Comparison of ENCODE assay signal across 28 mouse cellular contexts in genomic region chr14:37003431-37004095, GRCm38 (mm10). TPM values are rescaled to one million over a fixed set of nuclear protein-coding genes. Genes with fewer than 3 reads are reported as not detected.
DNase-seq lines count a peak whose midpoint lies in the region; ATAC-seq and TF ChIP-seq lines count a peak whose summit lies in the region.
"Had no signal": no experiment of that assay in that cellular context is flagged by ENCODE, and none has a peak within 500 bp of the region (broad histone marks: within the 10 kb centered on the region; RNA-seq: fewer than 3 reads in every experiment).

No protein-coding gene starts in this region.

- no peaks in the 10 kb centered on the region for H3K36me3 ChIP-seq in hindbrain, postnatal 0 days (ENCODE audit: insufficient read depth, low read length)
- no peaks in the 10 kb centered on the region for H3K36me3 ChIP-seq in hindbrain, embryonic 12.5 days
- H3K36me3 ChIP-seq in myocyte (ENCODE audit: control insufficient read depth, insufficient read depth) = no peaks in the 10 kb centered on the region
- H3K36me3 ChIP-seq: embryonic facial prominence, embryonic 13.5 days; forebrain, embryonic 10.5 days; forebrain, embryonic 15.5 days; G1E; heart, embryonic 12.5 days; hindbrain, embryonic 10.5 days; hindbrain, embryonic 15.5 days had no signal

- no peaks in the 10 kb centered on the region for H3K79me2 ChIP-seq in myocyte (ENCODE audit: control insufficient read depth, insufficient read depth)

- no peak for ATAC-seq in hindbrain, postnatal 0 days
- no peak for ATAC-seq in hindbrain, embryonic 12.5 days (ENCODE audit: low FRiP score)
- ATAC-seq: activated CD4-positive, CD25-positive, alpha-beta regulatory T cell, adult 4 months; CD4-positive, CD25-positive, alpha-beta regulatory T cell, adult 4 months; forebrain, embryonic 15.5 days; inflammation-experienced regulatory T-cells, adult 6 months; intestine, postnatal 0 days; Patski had no signal

- no peak for TF ChIP-seq CTCF in hindbrain, postnatal 0 days (IDR thresholded peaks at IDR 0.05; ENCODE audit: low read depth)

- no peaks in the 10 kb centered on the region for H3K27me3 ChIP-seq in hindbrain, postnatal 0 days (ENCODE audit: insufficient read depth, low read length)
- no peaks in the 10 kb centered on the region for H3K27me3 ChIP-seq in hindbrain, embryonic 12.5 days
- H3K27me3 ChIP-seq in myocyte (ENCODE audit: control insufficient read depth, insufficient read depth, insufficient read length) = peaks cover 7% of the 10 kb centered on the region
- H3K27me3 ChIP-seq: embryonic facial prominence, embryonic 13.5 days; forebrain, embryonic 15.5 days; heart, embryonic 12.5 days; hindbrain, embryonic 15.5 days; Patski had no signal

- H3ac ChIP-seq in myocyte (ENCODE audit: control insufficient read depth, insufficient read length) = no peak overlapping the region

- H3K4me1 ChIP-seq in hindbrain, postnatal 0 days (ENCODE audit: insufficient read depth, low read length) = peaks cover 13% of the 10 kb centered on the region
- no peaks in the 10 kb centered on the region for H3K4me1 ChIP-seq in hindbrain, embryonic 12.5 days
- H3K4me1 ChIP-seq: embryonic facial prominence, embryonic 13.5 days; heart, embryonic 12.5 days; hindbrain, embryonic 10.5 days had no signal

- H3K4me2 ChIP-seq in hindbrain, postnatal 0 days (ENCODE audit: low read depth, low read length) = no peak overlapping the region
- no peak overlapping the region for H3K4me2 ChIP-seq in hindbrain, embryonic 12.5 days (replicated peaks)
- peak overlapping the region; percentile 46 for H3K4me2 ChIP-seq in myocyte (ENCODE audit: low read depth)
- H3K4me2 ChIP-seq: embryonic facial prominence, embryonic 13.5 days; forebrain, embryonic 15.5 days; heart, embryonic 12.5 days; hindbrain, embryonic 15.5 days had no signal

- H3K9ac ChIP-seq in hindbrain, postnatal 0 days (replicated peaks; ENCODE audit: low read length) = no peak overlapping the region
- no peak overlapping the region for H3K9ac ChIP-seq in hindbrain, embryonic 12.5 days
- H3K9ac ChIP-seq: embryonic facial prominence, embryonic 13.5 days; forebrain, embryonic 15.5 days; heart, embryonic 12.5 days; hindbrain, embryonic 15.5 days had no signal

- H3K27ac ChIP-seq in hindbrain, postnatal 0 days = no peak overlapping the region; the same call in 1 of the 2 replicates
- no peak overlapping the region for H3K27ac ChIP-seq in hindbrain, embryonic 12.5 days
- H3K27ac ChIP-seq: embryonic facial prominence, embryonic 13.5 days; forebrain, embryonic 10.5 days; forebrain, embryonic 15.5 days; heart, adult 2 months; hindbrain, embryonic 10.5 days; hindbrain, embryonic 15.5 days had no signal

- peak; percentile 35 for DNase-seq in hindbrain, postnatal 0 days (ENCODE audit: low spot score)
- DNase-seq in 3T3-L1 (ENCODE audit: low read depth, low spot score) = peak; percentile 72
- DNase-seq in Muller cell, postnatal 12 days (ENCODE audit: inconsistent ontology term) = peak; percentile 3
- no peak for DNase-seq in heart, adult 11 months
- DNase-seq: adrenal gland, postnatal 14 days; B cell, adult 2 months; cerebellum, adult 18-20 months; cerebellum, postnatal 36 days; gastrocnemius, postnatal 10 days; heart, adult 2 months had no signal

- H3K9me3 ChIP-seq in hindbrain, postnatal 0 days (ENCODE audit: low read length) = no peaks in the 10 kb centered on the region
- no peaks in the 10 kb centered on the region for H3K9me3 ChIP-seq in hindbrain, embryonic 12.5 days (replicated peaks)
- H3K9me3 ChIP-seq: embryonic facial prominence, embryonic 13.5 days; forebrain, embryonic 10.5 days; forebrain, embryonic 15.5 days; G1E; heart, embryonic 12.5 days; hindbrain, embryonic 10.5 days; hindbrain, embryonic 15.5 days had no signal

- TF ChIP-seq POLR2A in myocyte (IDR thresholded peaks at IDR 0.05; ENCODE audit: insufficient read length, low read depth) = no peak

- WGBS in hindbrain, postnatal 0 days = 55% methylated on average over 8 of the region's 8 CpGs
- WGBS in hindbrain, embryonic 12.5 days = 84% methylated on average over 8 of the region's 8 CpGs

- H3K4me3 ChIP-seq in hindbrain, postnatal 0 days (ENCODE audit: low read length) = no peak overlapping the region
- no peak overlapping the region for H3K4me3 ChIP-seq in hindbrain, embryonic 12.5 days
- H3K4me3 ChIP-seq in myocyte = no peak overlapping the region
- H3K4me3 ChIP-seq: embryonic facial prominence, embryonic 13.5 days; forebrain, embryonic 10.5 days; forebrain, embryonic 15.5 days; heart, adult 2 months; heart, embryonic 12.5 days; hindbrain, embryonic 10.5 days; hindbrain, embryonic 15.5 days had no signal

TF ChIP-seq in myocyte, 11 proteins besides CTCF, POLR2A, EP300 and RAD21:
- TF ChIP-seq TCF12 (IDR thresholded peaks at IDR 0.05; ENCODE audit: insufficient read depth, poor library complexity, severe bottlenecking) = no peak
- no peak for TF ChIP-seq TCF3 (IDR thresholded peaks at IDR 0.05; ENCODE audit: insufficient read length, low read depth)
- TF ChIP-seq MYOD1 (IDR thresholded peaks at IDR 0.05; ENCODE audit: control insufficient read depth in 1 of 3, insufficient read length in 2 of 3, low read depth in 2 of 3) = no peak
- TF ChIP-seq USF1 (IDR thresholded peaks at IDR 0.05; ENCODE audit: low read depth) = no peak
- no peak for TF ChIP-seq SRF (IDR thresholded peaks at IDR 0.05; ENCODE audit: control insufficient read depth, insufficient read length, low read depth)
- no peak for TF ChIP-seq MYOG (IDR thresholded peaks at IDR 0.05; ENCODE audit: control insufficient read depth in 1 of 3, insufficient read depth in 1 of 3, insufficient read length in 2 of 3, low read depth in 2 of 3)
- TF ChIP-seq CEBPB (IDR thresholded peaks at IDR 0.05; ENCODE audit: insufficient read depth, poor library complexity, severe bottlenecking) = no peak

RNA-seq across cellular contexts. Expression of gene Ccser2, which starts 35.0 kb away (rescaled TPM):
- 77.1 and 80.8 TPM in 2 replicates for total RNA-seq in hindbrain, postnatal 0 days (2014; rRNA removed)
- polyA plus RNA-seq in hindbrain, postnatal 0 days (2015; fragmentation: Nextera tagmentation; extraction: Ambion mirVana) = 103 and 113 TPM in 2 replicates
- 58.0 and 59.4 TPM in 2 replicates for polyA plus RNA-seq in hindbrain, embryonic 12.5 days (2016; fragmentation: Nextera tagmentation; extraction: Ambion mirVana)
- 9.5 TPM for polyA plus RNA-seq in myocyte (2012; fragmentation: generic; extraction: Trizol)

RNA-seq across cellular contexts. Expression of gene Rgr, which starts 45.2 kb away (rescaled TPM):
- total RNA-seq in hindbrain, postnatal 0 days (2014; rRNA removed) = not detected in 2 replicates
- not detected in 2 replicates for polyA plus RNA-seq in hindbrain, postnatal 0 days (2015; fragmentation: Nextera tagmentation; extraction: Ambion mirVana)
- not detected in 2 replicates for polyA plus RNA-seq in hindbrain, embryonic 12.5 days (2016; fragmentation: Nextera tagmentation; extraction: Ambion mirVana)
- polyA plus RNA-seq in myocyte (2012; fragmentation: generic; extraction: Trizol) = not detected
- total RNA-seq: adrenal gland, adult 18-20 months; adrenal gland, postnatal 14 days; heart, adult 2 months; heart, postnatal 25 days had no signal
- polyA plus RNA-seq: activated CD4-positive, CD25-positive, alpha-beta regulatory T cell, adult 4 months; forebrain, embryonic 10.5 days; forebrain, embryonic 15.5 days; G1E; heart, adult 2 months; heart, embryonic 12.5 days; heart, embryonic 16.5 days; hindbrain, embryonic 10.5 days; hindbrain, embryonic 15.5 days; inflammation-experienced regulatory T-cells, adult 6 months; intestine, postnatal 0 days; Patski had no signal

RNA-seq across cellular contexts. Expression of gene Lrit1, which starts 51.1 kb away (rescaled TPM):
- not detected in 2 replicates for total RNA-seq in hindbrain, postnatal 0 days (2014; rRNA removed)
- polyA plus RNA-seq in hindbrain, postnatal 0 days (2015; fragmentation: Nextera tagmentation; extraction: Ambion mirVana) = not detected in 2 replicates
- polyA plus RNA-seq in hindbrain, embryonic 12.5 days (2016; fragmentation: Nextera tagmentation; extraction: Ambion mirVana) = not detected in 2 replicates
- polyA plus RNA-seq in myocyte (2012; fragmentation: generic; extraction: Trizol) = not detected
- total RNA-seq: adrenal gland, adult 18-20 months; gastrocnemius, postnatal 10 days; heart, adult 2 months; heart, postnatal 25 days had no signal
- polyA plus RNA-seq: activated CD4-positive, CD25-positive, alpha-beta regulatory T cell, adult 4 months; CD4-positive, CD25-positive, alpha-beta regulatory T cell, adult 4 months; embryonic facial prominence, embryonic 13.5 days; forebrain, embryonic 10.5 days; forebrain, embryonic 15.5 days; frontal cortex, adult 2 months; G1E; heart, adult 2 months; heart, embryonic 12.5 days; heart, embryonic 16.5 days; hindbrain, embryonic 10.5 days; hindbrain, embryonic 15.5 days; inflammation-experienced regulatory T-cells, adult 6 months; Patski had no signal
